Mouse (Mus musculus): ENCODE data around the gene Cspg5. TPM values are rescaled to one million over a fixed set of nuclear protein-coding genes. Genes with fewer than 3 reads are reported as not detected.

The Cspg5 gene
- polyA plus RNA-seq, 3 experiments from 2014 or later: 0.13 to 0.27 (median 0.18) TPM

Other genes starting within 250 kb of the Cspg5 start
- gene Smarcc1, start 126.1 kb upstream of the Cspg5 start, polyA plus RNA-seq (2017; shearing (Covaris generic)): 10 to 100 TPM; 25.9 to 35.4 (median 26.2) TPM
- 100 to 1,000 TPM in 2 of 3 experiments, 10 to 100 TPM in 1; 70.5 to 107 (median 103) TPM for gene Dhx30, start 126.0 kb upstream of the Cspg5 start, polyA plus RNA-seq (2017; shearing (Covaris generic))
- gene Elp6, start 61.4 kb downstream of the Cspg5 start, polyA plus RNA-seq (2017; shearing (Covaris generic)): 10 to 100 TPM; 17.7 to 19.1 (median 18.9) TPM
- 10 to 100 TPM; 10.8 to 15.9 (median 11.1) TPM for gene Scap, start 89.5 kb downstream of the Cspg5 start, polyA plus RNA-seq (2017; shearing (Covaris generic))
- 1 to 10 TPM; 4.4 to 5.9 (median 4.7) TPM for gene Ptpn23, start 164.4 kb downstream of the Cspg5 start, polyA plus RNA-seq (2017; shearing (Covaris generic))
- 1 to 10 TPM in 1 of 3 experiments, not detected in 2; 5.1 TPM for gene Ngp, start 176.0 kb downstream of the Cspg5 start, polyA plus RNA-seq (2017; shearing (Covaris generic))
- gene Klhl18, start 232.9 kb downstream of the Cspg5 start, polyA plus RNA-seq (2017; shearing (Covaris generic)): 10 to 100 TPM; 10.7 to 16.2 (median 12.3) TPM
- gene Kif9, start 233.2 kb downstream of the Cspg5 start, polyA plus RNA-seq (2017; shearing (Covaris generic)): under 1 TPM; 0.53 to 0.95 (median 0.75) TPM

Data from inflammation-experienced regulatory T-cells, adult 6 months (primary cell).